Mouse (Mus musculus) heart, embryonic 16.5 days (tissue): ENCODE measurements around the gene Acer2. TPM values are rescaled to one million over a fixed set of nuclear protein-coding genes. Genes with fewer than 3 reads are reported as not detected.
A peak's percentile ranks its signal among the peaks of the same experiment; 100 is the strongest.
"Not testable (repeated sequence)": the region's sequence is repeated elsewhere in the genome, so short reads cannot be mapped to it uniquely, and the experiment has no call there.

Source experiments
- ATAC-seq: fragments of 200-750 bp; cut with Nextera tagmentation; replicated peaks from 2 replicates; pipeline ENCODE4 v1.8.0; 2017; ENCODE audit warnings: moderate number of reproducible peaks; ENCODE audit not compliant: insufficient read depth, low FRiP score; ENCODE audit errors: extremely low read depth
- H3K27ac ChIP-seq: fragments of 300-500 bp; sonication (generic); 2 replicates; pipeline ENCODE4 v1.5.1; 2014; ENCODE audit warnings: mild to moderate bottlenecking, low read length, control low read depth, moderate library complexity
- H3K27me3 ChIP-seq: fragments of 300-500 bp; sonication (generic); 2 replicates; pipeline ENCODE4 v1.6.1; 2014; ENCODE audit warnings: low read length, mixed read lengths; ENCODE audit not compliant: control insufficient read depth, insufficient read depth
- H3K36me3 ChIP-seq: fragments of 300-500 bp; sonication (generic); 2 replicates; pipeline ENCODE4 v1.6.1; 2014; ENCODE audit not compliant: control insufficient read depth, insufficient read depth
- H3K4me1 ChIP-seq: fragments of 300-500 bp; sonication (generic); 2 replicates; pipeline ENCODE4 v1.6.1; 2014; ENCODE audit warnings: low read length, mixed read lengths; ENCODE audit not compliant: control insufficient read depth, insufficient read depth
- H3K4me2 ChIP-seq: fragments of 300-500 bp; sonication (generic); 2 replicates; pipeline ENCODE4 v1.6.1; 2014; ENCODE audit warnings: low read depth, mild to moderate bottlenecking, control low read depth, low read length
- H3K4me3 ChIP-seq: fragments of 300-500 bp; sonication (generic); 2 replicates; pipeline ENCODE4 v1.5.1; 2014; ENCODE audit warnings: mild to moderate bottlenecking, control low read depth, low read length
- H3K9ac ChIP-seq: fragments of 300-500 bp; sonication (generic); 2 replicates; pipeline ENCODE4 v1.6.1; 2014; ENCODE audit warnings: low read length, control low read depth
- H3K9me3 ChIP-seq: fragments of 300-500 bp; sonication (generic); replicated peaks from 2 replicates; pipeline ENCODE4 v1.6.1; 2016; ENCODE audit warnings: low read length; ENCODE audit not compliant: control insufficient read depth
- WGBS: fragments of 180-500 bp; shearing (Covaris S2); extraction: QIAGEN DNeasy Blood & Tissue Kit; methylation state at CpG from one replicate; pipeline ENCODE4 v1.1.7; 2014; 5-methylcytosine and 5-hydroxymethylcytosine counted together
- polyA plus RNA-seq: library from polyadenylated mRNA; unstranded; fragments of >200 nt; fragmentation: Nextera tagmentation; extraction: Ambion mirVana; gene quantifications from 2 replicates; pipeline ENCODE4 v1.2.1, GENCODE M21; 2015

The Acer2 gene
- 29.3 and 31.2 TPM in 2 replicates for polyA plus RNA-seq

GRCm38 (mm10) chr4:86874146-86874847, at the start of gene Acer2:
Gene Acer2, plus strand, starts transcription at chr4:86874396.
- WGBS = under 1% methylated on average over 58 of the region's 60 CpGs
- H3K27me3 ChIP-seq = no peaks in the 10 kb centered on the region; the same call in 1 of the 2 replicates
- peak within 1 kb of the TSS; percentile 98 for H3K4me2 ChIP-seq
- ATAC-seq = peak; percentile 94
- H3K36me3 ChIP-seq = no peaks in the 10 kb centered on the region
- H3K9me3 ChIP-seq = 0 out of 2 replicates have a peak, but pooled peaks cover 2% of the 10 kb centered on the region
- peak within 1 kb of the TSS; percentile 85 for H3K4me3 ChIP-seq
- peak within 1 kb of the TSS; percentile 64 for H3K27ac ChIP-seq
- H3K9ac ChIP-seq = peak within 1 kb of the TSS; percentile 88
- H3K4me1 ChIP-seq = peaks cover 10% of the 10 kb centered on the region

DNA sequence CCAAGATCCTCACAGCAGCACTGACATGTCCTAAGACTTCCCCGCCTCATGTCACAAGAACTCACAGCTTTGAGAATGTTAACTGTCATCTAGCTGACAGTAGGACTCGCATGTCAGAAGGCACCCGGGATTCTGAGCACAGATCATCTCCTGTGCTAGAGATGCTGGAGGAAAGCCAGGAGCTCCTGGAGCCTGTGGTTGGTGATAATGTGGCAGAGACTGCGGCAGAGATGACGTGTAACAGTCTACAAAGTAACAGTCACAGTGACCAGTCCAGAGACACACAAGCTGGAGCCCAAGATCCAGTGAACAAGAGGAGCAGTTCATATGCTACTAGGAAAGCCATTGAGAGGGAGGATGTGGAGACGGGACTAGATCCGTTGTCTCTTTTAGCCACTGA, 49.1 kb upstream of the Acer2 start:
- 0 out of 2 replicates have a peak, but pooled peaks have one; percentile 18 for ATAC-seq
- H3K36me3 ChIP-seq = peaks cover 34% of the 10 kb centered on the region
- no peak overlapping the region for H3K9ac ChIP-seq
- H3K27ac ChIP-seq = no peak overlapping the region
- 54% methylated on average over 7 of the region's 7 CpGs for WGBS
- no peaks in the 10 kb centered on the region for H3K9me3 ChIP-seq
- no peak overlapping the region for H3K4me3 ChIP-seq
- no peaks in the 10 kb centered on the region for H3K4me1 ChIP-seq
- H3K27me3 ChIP-seq = no peaks in the 10 kb centered on the region
- no peak overlapping the region for H3K4me2 ChIP-seq

DNA sequence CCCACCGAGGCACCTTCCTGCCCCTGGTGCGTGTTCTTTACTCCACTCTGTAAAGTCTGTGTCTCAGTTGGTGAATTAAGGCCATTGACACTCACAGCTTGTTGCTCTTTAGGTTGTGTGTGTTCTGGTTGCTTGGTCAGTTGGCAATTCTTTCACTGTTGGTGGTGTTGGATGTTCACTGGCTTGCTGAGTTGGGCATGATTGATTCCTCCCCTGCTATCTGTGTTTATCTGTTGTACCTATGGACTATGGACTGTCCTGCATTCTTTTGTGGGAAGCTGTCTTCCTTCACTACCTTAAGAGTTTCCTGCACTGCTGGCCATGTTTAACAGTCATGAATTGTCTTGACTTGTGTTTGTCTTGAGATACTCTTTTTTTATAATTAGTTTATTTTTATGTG, 42.3 kb upstream of the Acer2 start:
- no peak overlapping the region for H3K27ac ChIP-seq
- 90% methylated on average over 2 of the region's 2 CpGs for WGBS
- H3K9me3 ChIP-seq = no peaks in the 10 kb centered on the region
- no peak overlapping the region for H3K9ac ChIP-seq
- H3K4me3 ChIP-seq = no peak overlapping the region
- peaks cover 24% of the 10 kb centered on the region for H3K36me3 ChIP-seq
- H3K27me3 ChIP-seq = no peaks in the 10 kb centered on the region
- no peaks in the 10 kb centered on the region for H3K4me1 ChIP-seq
- no peak overlapping the region for H3K4me2 ChIP-seq
- ATAC-seq = no peak

- not testable (repeated sequence) for H3K4me3 ChIP-seq, H3K9me3 ChIP-seq, H3K4me2 ChIP-seq, H3K27me3 ChIP-seq, ATAC-seq, H3K27ac ChIP-seq, H3K9ac ChIP-seq, H3K4me1 ChIP-seq
- H3K36me3 ChIP-seq = peaks cover 49% of the 10 kb centered on the region
- WGBS = 95% methylated on average over 2 of the region's 2 CpGs
Observed at GRCm38 (mm10) chr4:86841141-86841540, 33.1 kb upstream of the Acer2 start.

GRCm38 (mm10) chr4:86845384-86845783, 28.8 kb upstream of the Acer2 start:
- H3K9me3 ChIP-seq = no peaks in the 10 kb centered on the region
- H3K27ac ChIP-seq = no peak overlapping the region
- ATAC-seq = no peak
- H3K4me1 ChIP-seq = no peaks in the 10 kb centered on the region
- H3K36me3 ChIP-seq = peaks cover 36% of the 10 kb centered on the region
- no peak overlapping the region for H3K4me2 ChIP-seq
- no peak overlapping the region for H3K4me3 ChIP-seq
- WGBS = 91% methylated on average over 3 of the region's 3 CpGs
- no peaks in the 10 kb centered on the region for H3K27me3 ChIP-seq
- no peak overlapping the region for H3K9ac ChIP-seq

GRCm38 (mm10) chr4:86847246-86847645, 26.9 kb upstream of the Acer2 start:
- H3K4me1 ChIP-seq = no peaks in the 10 kb centered on the region
- no peak overlapping the region for H3K4me2 ChIP-seq
- no peak overlapping the region for H3K9ac ChIP-seq
- H3K27ac ChIP-seq = no peak overlapping the region
- WGBS = 66% methylated on average over 2 of the region's 2 CpGs
- H3K27me3 ChIP-seq = no peaks in the 10 kb centered on the region
- no peak overlapping the region for H3K4me3 ChIP-seq
- H3K36me3 ChIP-seq = peaks cover 28% of the 10 kb centered on the region; the same call in 1 of the 2 replicates
- no peak for ATAC-seq
- no peaks in the 10 kb centered on the region for H3K9me3 ChIP-seq

GRCm38 (mm10) chr4:86851331-86851730, 22.9 kb upstream of the Acer2 start:
- WGBS = 62% methylated on average over 2 of the region's 2 CpGs
- H3K4me1 ChIP-seq = peaks cover 10% of the 10 kb centered on the region
- no peaks in the 10 kb centered on the region for H3K9me3 ChIP-seq
- no peak overlapping the region for H3K27ac ChIP-seq
- no peak overlapping the region for H3K4me3 ChIP-seq
- no peak overlapping the region for H3K4me2 ChIP-seq
- no peak overlapping the region for H3K9ac ChIP-seq
- H3K27me3 ChIP-seq = no peaks in the 10 kb centered on the region
- no peak for ATAC-seq
- peaks cover 40% of the 10 kb centered on the region for H3K36me3 ChIP-seq

DNA sequence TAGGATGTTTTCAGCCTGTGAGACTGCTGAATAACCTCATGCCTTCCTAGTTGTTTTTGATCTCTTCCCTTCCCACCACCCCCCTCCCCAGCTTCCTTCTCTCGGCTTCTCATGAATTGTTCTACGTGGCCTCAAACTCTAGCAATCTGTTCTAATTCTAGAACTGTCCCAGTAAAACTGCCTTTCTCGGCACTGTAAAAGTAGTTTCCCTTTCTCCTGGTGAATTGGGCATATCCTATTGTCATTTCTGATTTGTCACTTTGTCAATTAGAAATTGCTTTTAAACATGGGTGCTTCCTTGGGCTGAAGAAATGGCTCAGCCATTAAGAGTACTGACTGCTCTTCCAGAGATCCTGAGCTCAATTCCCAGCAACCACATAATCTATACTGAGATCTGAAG, 22.2 kb upstream of the Acer2 start:
- Histone ChIP-seq H3K27ac (peak overlapping the region; percentile 3; the same call in 1 of the 2 replicates), H3K36me3 (peaks cover 39% of the 10 kb centered on the region), H3K4me3 (no peak overlapping the region), H3K4me2 (no peak overlapping the region), H3K9ac (no peak overlapping the region), H3K27me3 (no peaks in the 10 kb centered on the region), H3K4me1 (peaks cover 10% of the 10 kb centered on the region), H3K9me3 (no peaks in the 10 kb centered on the region)
- WGBS = 48% methylated on average over 3 of the region's 3 CpGs
- no peak for ATAC-seq

DNA sequence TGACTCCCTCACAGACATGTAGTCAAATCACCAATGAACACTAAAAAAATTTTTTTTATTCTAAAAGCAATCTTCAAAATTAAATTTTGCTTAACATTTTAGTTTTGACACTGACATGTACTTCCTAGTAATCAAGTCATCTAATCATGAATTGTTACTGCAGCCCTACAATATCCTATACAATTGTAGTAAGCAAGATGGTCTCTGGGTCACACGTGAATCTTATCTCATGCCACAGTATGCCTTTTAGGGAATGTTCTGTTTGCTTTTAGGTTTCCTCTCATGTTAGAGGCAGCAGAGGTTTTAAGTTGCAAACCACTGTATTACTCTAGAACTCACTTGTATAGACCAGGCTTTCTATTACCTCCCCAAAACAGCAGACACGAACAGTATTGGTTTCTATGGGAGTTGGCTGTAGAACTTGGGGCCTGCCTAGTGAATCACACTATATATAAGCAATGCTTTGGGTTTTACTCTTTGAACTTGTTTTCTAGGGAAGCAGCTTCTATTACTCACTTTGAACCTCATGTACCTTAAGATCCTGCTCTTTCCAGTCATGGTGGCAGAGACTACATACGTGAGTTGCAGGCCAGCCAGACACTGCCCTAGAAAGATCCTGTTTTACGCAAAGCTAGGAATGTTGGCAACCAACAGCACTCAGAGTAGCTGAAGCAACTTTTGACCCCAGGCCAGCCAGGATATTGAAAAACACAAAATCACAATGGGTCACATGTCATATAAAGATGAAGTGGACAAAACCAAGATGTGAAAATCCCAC, 21.2 kb upstream of the Acer2 start:
- H3K27ac ChIP-seq = 0 out of 2 replicates have a peak overlapping the region, but pooled peaks have one; percentile 18
- H3K4me2 ChIP-seq = no peak overlapping the region
- ATAC-seq = no peak
- 75% methylated on average over 4 of the region's 4 CpGs for WGBS
- H3K36me3 ChIP-seq = peaks cover 34% of the 10 kb centered on the region
- H3K4me1 ChIP-seq = peaks cover 11% of the 10 kb centered on the region
- H3K27me3 ChIP-seq = no peaks in the 10 kb centered on the region
- no peak overlapping the region for H3K9ac ChIP-seq
- H3K4me3 ChIP-seq = no peak overlapping the region
- H3K9me3 ChIP-seq = no peaks in the 10 kb centered on the region
